Mouse (Mus musculus) lung, embryonic 16.5 days (tissue): ENCODE data around the gene Ncoa3. TPM values are rescaled to one million over a fixed set of nuclear protein-coding genes. Genes with fewer than 3 reads are reported as not detected.

Source experiments
- ATAC-seq: fragments of 200-750 bp; cut with Nextera tagmentation; 2 replicates; pipeline ENCODE4 v1.8.0; 2017; ENCODE audit warnings: low read depth, mild to moderate bottlenecking, moderate library complexity
- H3K27ac ChIP-seq: fragments of 300-500 bp; sonication (generic); 2 replicates; pipeline ENCODE4 v1.5.1; 2014; ENCODE audit warnings: mild to moderate bottlenecking, control low read depth, low read length
- H3K27me3 ChIP-seq: fragments of 300-500 bp; sonication (generic); 2 replicates; pipeline ENCODE4 v1.6.1; 2014; ENCODE audit warnings: low read depth, low read length, mixed read lengths; ENCODE audit not compliant: control insufficient read depth, insufficient read depth
- H3K36me3 ChIP-seq: fragments of 300-500 bp; sonication (generic); 2 replicates; pipeline ENCODE4 v1.6.1; 2014; ENCODE audit warnings: low read length; ENCODE audit not compliant: control insufficient read depth, insufficient read depth
- H3K4me1 ChIP-seq: fragments of 300-500 bp; sonication (generic); replicated peaks from 2 replicates; pipeline ENCODE4 v1.6.1; 2014; ENCODE audit warnings: low read length, mixed read lengths; ENCODE audit not compliant: control insufficient read depth, insufficient read depth
- H3K4me2 ChIP-seq: fragments of 300-500 bp; sonication (generic); 2 replicates; pipeline ENCODE4 v1.6.1; 2014; ENCODE audit warnings: low read depth, low read length, control low read depth
- H3K4me3 ChIP-seq: fragments of 300-500 bp; sonication (generic); 2 replicates; pipeline ENCODE4 v1.5.1; 2014; ENCODE audit warnings: mild to moderate bottlenecking, low read length, control low read depth
- H3K9ac ChIP-seq: fragments of 300-500 bp; sonication (generic); 2 replicates; pipeline ENCODE4 v1.6.1; 2014; ENCODE audit warnings: low read length, control low read depth
- H3K9me3 ChIP-seq: fragments of 300-500 bp; sonication (generic); 2 replicates; pipeline ENCODE4 v1.6.1; 2016; ENCODE audit warnings: low read length; ENCODE audit not compliant: control insufficient read depth
- WGBS: fragments of 180-500 bp; shearing (Covaris S2); extraction: QIAGEN DNeasy Blood & Tissue Kit; methylation state at CpG from one replicate; pipeline ENCODE4 v1.1.7; 2014; 5-methylcytosine and 5-hydroxymethylcytosine counted together
- polyA plus RNA-seq: library from polyadenylated mRNA; unstranded; fragments of >200 nt; fragmentation: Nextera tagmentation; extraction: Ambion mirVana; gene quantifications from 2 replicates; pipeline ENCODE4 v1.2.1, GENCODE M21; 2015

The Ncoa3 gene
- polyA plus RNA-seq, 1 experiment from 2014 or later = 12.1 TPM

GRCm38 (mm10) chr2:166030256-166030995, 38.0 kb downstream of the Ncoa3 start:
- Histone ChIP-seq H3K27me3 (no peaks in the 10 kb centered on the region), H3K4me3 (peak overlapping the region; percentile 28), H3K27ac (peak overlapping the region; percentile 91), H3K4me1 (peaks cover 28% of the 10 kb centered on the region), H3K9me3 (no peaks in the 10 kb centered on the region), H3K9ac (peak overlapping the region; percentile 49), H3K36me3 (no peaks in the 10 kb centered on the region), H3K4me2 (peak overlapping the region; percentile 54)
- no peak for ATAC-seq
- WGBS = 3% methylated on average over 13 of the region's 13 CpGs

GRCm38 (mm10) chr2:166031120-166031929, 38.9 kb downstream of the Ncoa3 start:
- peak overlapping the region; percentile 23 for H3K4me3 ChIP-seq
- H3K9ac ChIP-seq = peak overlapping the region; percentile 42
- peaks cover 24% of the 10 kb centered on the region for H3K4me1 ChIP-seq
- H3K27me3 ChIP-seq = no peaks in the 10 kb centered on the region
- no peaks in the 10 kb centered on the region for H3K9me3 ChIP-seq
- ATAC-seq = peak; percentile 96
- H3K27ac ChIP-seq = peak overlapping the region; percentile 91
- WGBS = 5% methylated on average over 7 of the region's 7 CpGs
- peak overlapping the region; percentile 54 for H3K4me2 ChIP-seq
- H3K36me3 ChIP-seq = no peaks in the 10 kb centered on the region

- no peak overlapping the region for H3K27ac ChIP-seq
- no peak overlapping the region for H3K4me3 ChIP-seq
- 84% methylated on average over 5 of the region's 5 CpGs for WGBS
- ATAC-seq = no peak
- H3K9ac ChIP-seq = no peak overlapping the region
- H3K9me3 ChIP-seq = no peaks in the 10 kb centered on the region
- H3K4me2 ChIP-seq = no peak overlapping the region
- H3K27me3 ChIP-seq = no peaks in the 10 kb centered on the region
- H3K36me3 ChIP-seq = no peaks in the 10 kb centered on the region
- peaks cover 24% of the 10 kb centered on the region for H3K4me1 ChIP-seq
Measured at GRCm38 (mm10) chr2:166032628-166033027, 40.2 kb downstream of the Ncoa3 start.

GRCm38 (mm10) chr2:166034967-166035490, 42.6 kb downstream of the Ncoa3 start:
- H3K36me3 ChIP-seq = no peaks in the 10 kb centered on the region
- no peak overlapping the region for H3K4me2 ChIP-seq
- 54% methylated on average over 3 of the region's 3 CpGs for WGBS

GRCm38 (mm10) chr2:166035725-166036124, 43.3 kb downstream of the Ncoa3 start:
- no peaks in the 10 kb centered on the region for H3K27me3 ChIP-seq
- no peaks in the 10 kb centered on the region for H3K36me3 ChIP-seq
- peaks cover 9% of the 10 kb centered on the region for H3K4me1 ChIP-seq
- ATAC-seq = no peak
- no peak overlapping the region for H3K4me2 ChIP-seq
- H3K27ac ChIP-seq = no peak overlapping the region
- 53% methylated on average over 3 of the region's 3 CpGs for whole genome bisulfite sequencing
- no peaks in the 10 kb centered on the region for H3K9me3 ChIP-seq
- no peak overlapping the region for H3K9ac ChIP-seq
- H3K4me3 ChIP-seq = no peak overlapping the region

More at GRCm38 (mm10) chr2:166034967-166035490, 42.6 kb downstream of the Ncoa3 start:
- ATAC-seq = no peak
- Histone ChIP-seq H3K9me3 (no peaks in the 10 kb centered on the region), H3K27me3 (no peaks in the 10 kb centered on the region), H3K27ac (no peak overlapping the region), H3K4me3 (no peak overlapping the region), H3K4me1 (peaks cover 15% of the 10 kb centered on the region), H3K9ac (no peak overlapping the region)

- Histone ChIP-seq H3K4me3 (no peak overlapping the region), H3K4me1 (peaks cover 2% of the 10 kb centered on the region; the same call in 1 of the 2 replicates), H3K27ac (no peak overlapping the region), H3K9me3 (no peaks in the 10 kb centered on the region), H3K4me2 (no peak overlapping the region), H3K9ac (no peak overlapping the region), H3K36me3 (no peaks in the 10 kb centered on the region), H3K27me3 (no peaks in the 10 kb centered on the region)
- no peak for ATAC-seq
- 85% methylated on average over 4 of the region's 4 CpGs for WGBS
Measured at GRCm38 (mm10) chr2:166039681-166040080, 47.2 kb downstream of the Ncoa3 start.

GRCm38 (mm10) chr2:166042542-166042941, 50.1 kb downstream of the Ncoa3 start:
- H3K9me3 ChIP-seq = no peaks in the 10 kb centered on the region
- H3K27ac ChIP-seq = no peak overlapping the region
- H3K36me3 ChIP-seq = no peaks in the 10 kb centered on the region
- no peak overlapping the region for H3K9ac ChIP-seq
- no peak overlapping the region for H3K4me2 ChIP-seq
- WGBS = 59% methylated on average over 1 of the region's 1 CpGs
- no peak overlapping the region for H3K4me3 ChIP-seq
- H3K4me1 ChIP-seq = peaks cover 14% of the 10 kb centered on the region
- no peak for ATAC-seq
- no peaks in the 10 kb centered on the region for H3K27me3 ChIP-seq

- Histone ChIP-seq H3K4me3 (no peak overlapping the region), H3K4me1 (peaks cover 14% of the 10 kb centered on the region), H3K9me3 (no peaks in the 10 kb centered on the region), H3K4me2 (no peak overlapping the region), H3K9ac (no peak overlapping the region), H3K27me3 (no peaks in the 10 kb centered on the region), H3K36me3 (peaks cover 6% of the 10 kb centered on the region), H3K27ac (no peak overlapping the region)
- ATAC-seq = no peak
- 58% methylated on average over 2 of the region's 2 CpGs for whole genome bisulfite sequencing
Measured at GRCm38 (mm10) chr2:166045006-166045405, 52.6 kb downstream of the Ncoa3 start.
